Mouse (Mus musculus) induced T-regulatory cell, adult 2 months (primary cell): ENCODE results near the gene Usp32.

Experiments used
- DNase-seq: peaks from one replicate; pipeline ENCODE4 v3.0.0-alpha.2; 2012; ENCODE audit warnings: low read depth

Gene Usp32

DNA sequence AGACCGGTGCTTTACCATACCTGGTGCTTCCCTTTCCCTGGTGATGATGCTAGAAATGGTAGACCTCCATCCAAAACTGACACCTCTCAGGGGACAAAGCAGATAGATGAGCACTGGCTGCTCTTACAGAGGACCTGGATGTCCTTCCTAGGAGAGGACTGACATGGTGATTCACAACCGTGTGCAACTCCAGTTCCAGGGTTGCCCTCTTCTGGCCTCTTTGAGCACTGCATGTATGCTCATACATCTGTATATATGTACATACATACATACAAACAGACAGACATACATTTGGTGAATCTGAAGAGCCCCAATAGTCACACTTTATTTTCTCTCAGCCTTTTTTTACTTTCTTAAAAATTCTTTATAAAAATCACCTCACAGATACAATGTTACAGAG lies 161.8 kb downstream of the Usp32 start:
- DNase-seq, result peak; percentile 35

DNA sequence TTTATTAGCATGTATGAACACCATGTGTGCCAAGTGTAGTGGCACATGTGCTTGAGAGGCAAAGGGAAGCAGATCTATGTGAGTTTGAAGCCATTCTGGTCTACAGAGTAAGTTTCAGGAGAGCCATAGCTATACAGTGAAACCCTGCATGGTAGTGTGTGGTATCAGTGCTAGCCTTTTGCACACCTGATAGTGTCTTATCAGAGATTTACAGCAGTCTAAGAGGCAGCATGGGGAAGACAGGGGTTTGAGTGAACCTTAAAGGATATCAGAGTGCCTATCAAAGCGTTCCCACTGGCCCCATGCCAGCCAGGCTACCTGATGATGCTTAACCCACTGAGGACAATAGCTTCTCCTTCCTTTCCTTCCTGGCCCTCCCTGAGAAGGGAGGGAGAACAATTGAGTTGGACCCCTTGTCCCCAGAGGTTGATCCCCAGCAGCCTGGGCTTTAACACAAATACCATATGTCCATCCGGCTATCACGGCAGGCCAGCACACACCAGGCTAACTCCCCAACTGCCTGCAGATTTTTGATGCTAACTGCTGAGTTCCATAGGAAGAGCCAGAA lies 162.5 kb downstream of the Usp32 start:
- DNase-seq, result no peak

DNA sequence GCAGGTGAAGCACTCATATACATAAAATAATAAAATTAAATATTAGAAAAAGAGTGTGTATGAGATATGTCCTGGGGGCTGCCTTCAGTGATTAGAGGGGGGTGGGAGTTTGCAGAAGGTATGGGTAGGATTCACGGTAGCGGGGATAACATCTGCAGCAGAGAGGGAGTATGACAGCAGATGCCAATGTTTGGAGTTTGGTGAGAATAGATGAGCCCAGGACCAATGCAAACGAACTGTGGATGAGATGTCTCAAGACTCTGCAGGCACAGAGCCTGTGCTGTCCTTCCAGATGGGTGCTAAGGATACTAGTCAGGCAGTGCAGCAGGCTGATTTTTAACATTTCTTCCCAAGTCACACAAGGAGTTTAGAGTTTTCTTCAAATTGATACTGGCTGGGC lies 163.3 kb downstream of the Usp32 start:
- DNase-seq, result no peak

DNA sequence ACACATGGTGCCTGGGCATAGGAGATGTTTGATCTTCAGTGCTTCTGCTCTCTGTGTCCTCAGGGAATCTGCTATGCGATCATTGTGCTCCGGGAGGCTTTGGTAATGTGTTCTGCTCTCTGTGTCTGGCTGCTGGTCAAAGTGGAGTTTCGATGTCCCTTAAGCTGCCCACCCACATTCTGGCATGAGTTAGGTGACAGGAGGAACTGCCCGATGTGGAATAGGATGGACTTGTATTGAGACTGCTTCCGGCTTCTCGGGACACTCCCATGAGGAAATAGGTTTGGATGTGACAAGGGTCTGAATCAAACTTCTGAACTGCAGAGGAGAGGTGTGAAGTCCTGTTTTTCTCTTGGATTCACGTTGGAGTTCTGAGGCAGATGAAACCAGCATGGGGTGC lies 165.4 kb downstream of the Usp32 start:
- DNase-seq, result no peak

DNA sequence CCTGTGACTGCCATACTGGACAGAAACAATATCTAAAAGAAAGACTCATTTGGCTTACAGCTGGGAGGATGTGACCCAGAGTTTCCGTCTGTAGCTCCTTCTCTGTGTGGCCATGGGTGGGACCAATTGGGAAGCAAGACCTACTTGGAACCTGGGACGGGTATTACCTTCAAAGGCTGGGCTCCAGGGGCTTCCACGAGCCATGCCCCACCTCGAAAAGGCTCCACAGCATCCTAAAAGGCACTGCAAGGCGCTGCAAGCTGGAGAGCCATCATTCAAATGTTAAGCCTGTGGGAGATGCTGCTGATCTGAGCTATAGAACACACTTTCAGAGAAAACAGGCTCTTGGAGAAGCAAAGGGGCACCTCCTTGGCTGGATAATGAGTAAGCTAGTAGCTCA lies 166.3 kb downstream of the Usp32 start:
- DNase-seq, result no peak

DNA sequence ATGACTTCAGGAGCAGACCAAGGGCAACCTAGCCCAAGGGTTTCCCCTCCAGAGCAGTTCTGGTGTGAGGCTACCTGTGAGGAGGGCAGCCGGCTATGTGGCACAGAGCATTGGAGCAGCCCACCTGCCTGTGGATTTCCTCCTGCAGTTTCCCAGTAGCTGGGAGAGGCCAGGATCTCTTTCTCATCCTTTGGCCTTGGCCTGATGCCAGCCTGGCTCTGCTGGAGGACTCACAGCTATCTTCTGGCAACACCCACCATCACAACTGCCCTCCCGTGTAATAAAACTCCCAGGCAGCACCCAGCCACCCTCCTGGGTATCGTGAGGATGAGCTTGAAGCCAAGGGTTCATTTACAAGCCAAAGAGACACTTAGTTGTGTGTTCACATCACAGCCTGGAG lies 167.9 kb downstream of the Usp32 start:
- DNase-seq, result no peak

DNA sequence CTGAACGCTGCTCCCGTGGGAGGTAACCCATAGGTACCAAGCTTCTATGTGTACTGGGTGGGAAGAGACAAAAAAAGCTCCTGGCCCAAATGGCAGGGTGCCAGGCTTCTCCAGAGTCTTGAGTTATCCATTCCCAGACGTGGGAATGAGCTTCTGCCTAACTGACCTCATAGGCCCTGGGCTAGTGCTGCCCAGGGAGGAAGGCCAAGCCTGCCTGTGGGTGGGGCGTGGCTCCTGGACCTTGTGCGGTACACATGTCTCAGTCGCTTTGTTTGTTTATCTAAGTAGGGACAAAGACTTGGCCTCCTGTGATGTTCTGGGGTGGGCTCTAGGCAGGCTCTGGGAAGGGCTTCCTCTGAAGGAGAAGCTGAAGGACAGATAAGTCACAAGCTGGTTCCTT lies 171.2 kb downstream of the Usp32 start:
- no peak for DNase-seq

DNA sequence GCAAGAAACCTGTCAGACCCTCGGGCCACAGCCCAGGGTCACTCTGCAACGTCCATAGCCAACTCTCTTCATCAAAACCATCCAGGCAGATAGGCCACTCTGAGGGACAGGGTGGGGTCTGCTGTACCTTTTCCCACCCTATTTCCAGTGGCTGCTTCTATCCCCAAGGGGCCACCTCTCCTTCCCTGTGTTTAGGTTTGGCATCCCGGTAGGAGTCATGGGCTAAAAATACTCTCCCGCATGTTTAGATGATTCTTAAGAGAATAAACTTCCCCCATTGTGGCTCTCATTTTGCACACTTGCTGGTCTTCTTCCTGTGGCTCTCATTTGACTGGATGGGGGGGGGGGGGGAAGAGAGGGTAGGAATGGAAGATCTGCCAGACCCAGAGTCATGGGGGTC lies 171.7 kb downstream of the Usp32 start:
- DNase-seq, result no peak

DNA sequence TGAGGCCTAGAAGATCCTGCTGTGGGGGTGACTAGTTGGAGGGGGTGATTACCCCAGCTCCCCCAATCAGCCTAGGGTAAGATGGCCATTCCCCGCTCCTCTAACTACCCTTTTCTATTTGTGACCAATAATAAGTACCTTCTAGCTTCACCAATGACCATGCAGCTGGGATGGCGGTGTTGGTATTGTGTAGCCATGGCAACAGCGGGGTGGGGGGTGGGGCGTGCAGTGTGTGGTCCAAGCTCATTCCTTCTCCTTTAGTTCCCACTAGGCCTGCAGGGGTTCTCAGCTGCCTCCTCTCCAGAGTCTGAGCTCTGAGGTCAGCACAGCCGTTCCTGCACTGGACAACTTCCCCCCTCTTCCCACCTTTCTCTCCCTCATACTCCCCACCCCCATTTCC lies 172.8 kb downstream of the Usp32 start:
- DNase-seq, result no peak

DNA sequence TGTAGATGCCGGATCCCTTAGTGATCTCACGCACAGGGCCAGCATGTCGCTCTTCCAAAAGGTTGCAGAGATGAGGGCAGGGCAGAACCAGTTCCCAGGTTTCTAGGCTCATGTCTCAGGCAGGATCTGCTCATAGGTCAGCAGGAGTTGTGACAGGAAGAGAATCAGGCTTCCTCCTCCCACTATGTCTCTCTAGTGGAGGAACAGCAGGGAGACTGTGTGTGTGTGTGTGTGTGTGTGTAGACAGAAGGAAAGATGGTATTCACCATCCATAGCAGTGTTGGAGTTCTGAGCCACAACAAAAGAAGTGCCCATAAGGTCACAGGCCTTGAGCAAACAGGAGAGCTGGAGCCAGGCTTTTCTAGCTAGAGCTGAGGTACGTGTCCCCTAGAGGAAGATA lies 173.3 kb downstream of the Usp32 start:
- DNase-seq, result no peak

DNA sequence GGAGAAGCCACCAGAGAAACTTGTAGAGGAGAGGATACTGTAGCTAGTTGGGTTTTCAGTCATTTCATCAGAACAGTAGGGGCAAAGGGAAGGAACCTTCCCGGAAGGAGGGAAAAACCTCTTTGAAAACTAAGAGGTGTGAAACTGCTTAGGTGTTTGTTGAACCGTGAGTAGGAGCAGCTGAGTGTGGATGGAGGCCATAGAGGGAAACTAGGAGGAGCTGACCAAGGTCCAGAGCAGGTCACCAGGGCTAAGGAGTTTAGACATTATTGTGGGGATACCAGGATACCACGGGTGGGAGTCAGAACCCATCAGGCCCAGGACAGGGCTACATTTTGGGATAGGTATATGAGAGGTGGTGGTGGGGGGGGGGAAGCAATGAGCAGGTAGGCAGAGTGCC lies 176.4 kb downstream of the Usp32 start:
- no peak for DNase-seq

DNA sequence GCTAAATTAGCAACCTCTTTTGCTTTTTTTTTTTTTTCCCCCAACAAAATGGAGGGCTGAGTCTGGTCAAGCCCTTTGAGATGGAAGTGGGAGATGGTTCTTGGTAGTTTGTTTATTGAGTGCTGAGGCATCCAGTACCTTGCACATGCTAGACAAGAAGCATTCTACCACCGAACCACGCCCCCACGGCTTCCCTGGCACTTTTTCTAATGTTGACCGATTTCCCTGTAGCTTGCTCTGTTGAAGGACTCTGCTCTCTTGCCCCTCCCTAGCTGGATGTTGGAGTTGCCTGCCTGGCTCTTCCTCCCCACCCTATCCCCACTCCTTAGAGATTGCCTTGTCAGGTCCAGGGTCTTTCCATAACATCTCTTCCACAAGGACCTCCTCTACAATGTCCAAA lies 177.4 kb downstream of the Usp32 start:
- no peak for DNase-seq

DNA sequence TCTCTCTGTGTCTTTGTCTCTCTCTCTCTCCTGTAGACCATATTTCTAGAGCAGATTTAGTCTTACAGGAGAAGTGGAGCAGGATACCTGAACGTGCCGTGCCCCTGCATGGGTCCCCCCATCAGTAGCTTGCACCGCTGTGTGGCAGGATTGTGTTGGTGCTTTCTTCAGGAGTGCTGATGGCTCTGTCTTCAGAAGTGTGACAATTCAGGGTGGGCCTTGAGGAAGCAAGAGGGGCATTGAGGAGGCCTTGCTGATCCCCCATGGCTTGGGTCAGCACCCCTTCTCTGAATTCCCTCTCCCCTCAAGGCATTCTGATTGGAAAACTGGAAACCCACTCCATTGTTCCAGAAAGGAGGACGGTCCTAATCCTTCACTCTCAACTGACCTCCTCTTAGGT lies 178.4 kb downstream of the Usp32 start:
- no peak for DNase-seq

DNA sequence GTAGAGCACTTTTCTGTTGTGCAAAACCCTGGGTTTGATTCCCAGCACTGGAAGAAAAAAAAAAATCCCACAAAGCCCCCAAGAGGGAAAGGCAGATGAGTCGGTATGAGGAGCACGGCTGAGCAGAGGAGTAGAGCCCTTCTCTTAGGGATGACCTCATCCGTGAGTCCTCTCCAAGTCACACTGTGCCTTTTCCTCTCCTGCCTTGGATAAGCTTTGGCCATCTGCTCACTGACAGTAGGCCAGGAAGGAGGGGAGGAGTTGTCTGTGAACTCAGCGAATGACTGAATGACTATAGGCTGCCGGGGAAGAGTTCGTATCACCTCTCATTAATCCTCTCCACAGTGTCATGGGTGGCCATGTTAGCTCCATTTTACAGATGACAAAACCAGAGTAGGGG lies 179.2 kb downstream of the Usp32 start:
- DNase-seq, result no peak

DNA sequence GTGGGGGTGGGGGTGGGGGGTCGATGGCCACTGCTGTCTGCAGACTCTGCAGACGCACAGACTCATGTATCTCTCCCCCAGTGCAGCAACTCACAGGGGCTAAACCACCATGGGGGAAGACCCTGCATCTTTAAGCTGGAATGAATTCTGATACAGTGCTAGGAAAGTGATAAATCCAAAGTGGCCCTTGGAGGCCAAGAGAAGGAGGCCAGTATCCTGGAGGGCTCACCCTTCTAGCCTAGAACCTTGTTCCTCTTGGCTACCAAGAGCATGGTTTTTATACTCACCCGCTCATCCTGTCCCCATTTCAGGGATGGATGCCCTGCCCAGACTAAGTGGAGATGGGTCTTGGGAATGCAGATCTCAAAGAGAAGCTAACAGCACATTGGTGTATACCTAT lies 179.7 kb downstream of the Usp32 start:
- no peak for DNase-seq

DNA sequence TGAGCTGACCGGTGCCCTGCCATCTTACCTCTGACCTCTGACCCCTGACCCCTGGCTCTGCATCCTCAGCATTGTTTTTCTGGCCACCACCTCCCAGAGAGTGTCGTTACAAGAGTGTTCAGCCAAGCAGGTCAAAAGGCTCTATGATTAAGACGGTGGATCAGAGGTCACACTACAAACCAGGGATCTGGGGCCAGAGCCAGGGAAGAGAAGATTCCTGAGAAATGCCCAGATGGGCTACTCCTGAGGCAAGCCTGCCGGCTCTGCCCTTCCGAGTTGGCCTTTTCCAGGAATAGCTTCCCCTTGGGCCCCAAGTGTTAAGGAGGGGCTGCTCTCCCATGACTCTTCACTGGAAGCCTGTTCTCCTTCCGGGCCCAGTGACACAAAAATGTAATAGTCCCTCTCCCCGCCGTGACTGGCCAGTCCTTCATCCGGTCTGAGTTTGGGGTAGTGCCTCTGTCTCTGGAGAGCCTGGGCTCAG lies 180.2 kb downstream of the Usp32 start:
- no peak for DNase-seq

DNA sequence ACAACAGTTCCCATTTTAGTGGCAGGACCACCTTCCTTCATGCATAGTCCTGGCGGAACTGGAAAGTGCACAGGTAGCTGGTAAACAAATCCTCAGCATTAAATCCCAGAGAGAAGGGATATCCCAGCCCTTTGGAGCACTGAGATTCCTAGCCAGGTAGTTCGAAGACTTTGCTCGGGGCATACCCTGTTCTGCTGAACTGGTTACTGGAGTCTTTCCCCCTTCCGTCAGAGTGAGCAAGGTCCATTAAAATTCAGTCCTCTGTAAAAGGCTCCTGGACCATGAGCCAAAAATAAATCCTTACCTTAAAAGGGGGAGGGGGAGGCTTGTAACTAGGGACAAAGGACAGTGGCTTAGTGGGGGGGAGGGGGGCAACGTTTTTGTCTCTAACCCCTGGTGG lies 180.8 kb downstream of the Usp32 start:
- no peak for DNase-seq

DNA sequence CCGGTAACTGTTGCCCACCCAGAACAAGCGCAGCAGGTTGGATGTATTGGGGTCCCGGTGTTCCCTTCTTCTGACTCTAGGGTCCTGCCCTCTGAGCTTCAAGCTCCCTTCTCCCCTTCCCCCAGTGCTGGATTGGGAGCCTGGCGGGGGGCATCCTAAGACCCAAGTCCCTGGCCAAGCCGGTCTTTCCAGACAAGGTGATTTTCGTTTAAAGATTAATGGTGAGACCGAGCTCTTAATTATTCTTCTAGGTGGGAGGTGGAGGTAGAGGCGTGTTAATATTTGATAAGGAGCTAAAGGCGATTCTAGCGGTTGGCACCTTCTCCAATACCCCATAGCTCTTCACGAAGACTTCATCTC lies 181.7 kb downstream of the Usp32 start:
- no peak for DNase-seq

DNA sequence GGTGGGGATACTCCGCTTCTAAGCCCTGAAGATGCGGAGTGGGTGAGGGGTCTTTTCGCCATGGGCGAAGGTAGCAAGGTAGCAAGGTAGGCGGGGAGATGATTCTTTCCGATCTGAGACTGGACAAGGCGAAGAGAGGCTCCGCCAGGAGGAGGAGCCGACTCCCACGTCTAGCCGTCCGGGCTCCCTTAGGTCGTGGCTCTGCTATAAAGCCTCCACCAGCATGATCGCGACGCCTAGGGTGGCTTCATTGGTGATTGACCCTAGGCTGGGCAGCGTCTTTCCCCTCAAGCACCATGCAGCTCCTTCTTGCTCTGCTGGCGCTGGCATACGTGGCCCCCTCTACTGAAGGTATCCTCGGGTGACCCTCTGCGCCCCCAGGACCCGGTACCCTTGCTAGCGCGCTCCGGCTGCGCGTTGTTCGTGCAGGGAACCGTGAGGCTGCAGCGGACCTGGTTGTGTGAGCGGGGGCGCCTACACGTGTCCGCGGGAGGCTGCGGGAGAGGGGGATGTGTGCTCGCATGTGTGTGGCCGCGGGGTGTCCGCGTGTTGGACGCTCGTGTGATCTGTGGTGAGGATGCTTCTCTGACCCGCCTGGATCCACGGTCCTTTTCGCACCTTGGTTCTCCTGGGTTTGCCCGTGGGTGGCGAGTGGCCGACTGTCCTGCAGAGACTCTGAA lies 182.2 kb downstream of the Usp32 start, which contains the start of gene Car4:
Gene Car4 (plus strand): TSS at position 196 of the 680 bp plus-strand sequence.
- DNase-seq, result no peak

DNA sequence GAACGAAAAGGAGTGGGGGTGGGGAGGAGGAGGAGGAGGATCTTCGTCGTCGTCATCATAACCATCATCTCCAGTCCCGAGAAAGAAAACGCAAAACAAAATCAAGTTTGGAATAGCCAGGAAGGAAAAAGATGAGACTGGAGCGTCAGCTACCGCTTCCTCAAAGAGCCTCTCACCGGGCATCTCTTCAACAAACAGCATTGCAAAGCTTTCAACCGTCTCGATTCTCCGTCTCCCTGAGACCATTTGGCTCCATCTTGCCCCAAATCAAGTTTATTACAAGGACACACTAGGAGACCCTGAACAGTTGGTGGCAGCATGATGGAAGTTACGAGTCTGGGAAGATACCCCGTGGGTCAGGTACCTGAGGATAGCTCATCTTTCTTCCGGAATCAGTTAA lies 182.8 kb downstream of the Usp32 start:
- DNase-seq, result no peak

DNA sequence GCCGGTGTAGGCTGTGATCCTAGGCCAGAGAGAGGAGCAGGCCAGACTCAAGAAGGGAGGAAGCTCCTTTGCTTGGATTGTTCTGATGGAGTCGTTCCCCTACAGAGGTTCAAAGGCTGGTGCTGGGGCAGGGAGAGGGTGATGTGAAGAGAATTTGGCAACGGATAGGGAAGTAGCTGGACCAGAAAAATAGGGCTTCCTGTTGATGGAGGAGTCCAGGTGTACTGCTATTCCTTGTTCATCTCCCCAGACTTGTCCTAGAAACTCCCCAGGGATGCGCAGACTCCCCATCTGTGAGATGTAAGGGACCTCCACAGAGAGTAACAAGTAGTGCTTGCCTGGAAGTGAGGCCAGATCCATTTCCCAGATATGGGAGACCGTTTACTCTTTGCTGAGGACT lies 183.6 kb downstream of the Usp32 start:
- no peak for DNase-seq

DNA sequence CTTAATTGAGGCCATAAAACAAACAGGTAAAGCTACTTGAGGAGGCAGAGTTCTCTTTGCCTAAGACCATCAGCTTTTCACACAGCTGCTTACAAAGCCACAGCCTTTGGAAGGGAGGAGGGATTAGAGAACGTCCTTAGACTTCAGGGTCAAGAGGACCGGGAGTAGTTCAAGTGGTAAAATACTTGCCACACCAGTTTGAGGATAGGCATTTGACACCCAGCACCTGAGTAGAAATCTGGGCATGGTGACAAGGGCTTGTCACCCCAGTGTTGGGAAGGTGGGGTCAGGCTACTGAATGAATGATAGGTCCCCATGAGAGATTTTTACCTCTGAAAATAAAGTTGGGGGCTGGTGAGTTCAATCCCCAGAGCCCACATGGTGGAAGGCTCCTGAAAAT lies 187.3 kb downstream of the Usp32 start:
- DNase-seq, result no peak

DNA sequence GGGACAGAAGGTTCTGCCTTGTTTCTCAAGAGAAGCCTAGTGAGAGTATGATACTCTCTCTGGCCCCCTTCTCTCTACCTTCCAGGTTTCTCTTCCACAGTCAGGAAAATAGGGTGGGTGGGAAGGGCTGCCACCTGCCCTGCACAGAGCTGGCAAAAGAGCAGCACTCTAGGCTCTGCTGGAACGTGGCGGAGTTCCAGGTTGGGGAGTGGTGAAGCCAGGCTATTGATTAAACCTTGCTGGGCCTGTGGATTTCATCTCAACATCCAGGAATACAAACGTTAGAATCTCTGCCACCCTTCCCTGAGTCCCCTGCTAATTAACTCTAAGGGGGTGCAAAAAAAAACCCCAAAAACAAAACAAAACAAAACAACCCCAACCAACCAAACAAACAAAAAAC lies 191.4 kb downstream of the Usp32 start:
- no peak for DNase-seq

DNA sequence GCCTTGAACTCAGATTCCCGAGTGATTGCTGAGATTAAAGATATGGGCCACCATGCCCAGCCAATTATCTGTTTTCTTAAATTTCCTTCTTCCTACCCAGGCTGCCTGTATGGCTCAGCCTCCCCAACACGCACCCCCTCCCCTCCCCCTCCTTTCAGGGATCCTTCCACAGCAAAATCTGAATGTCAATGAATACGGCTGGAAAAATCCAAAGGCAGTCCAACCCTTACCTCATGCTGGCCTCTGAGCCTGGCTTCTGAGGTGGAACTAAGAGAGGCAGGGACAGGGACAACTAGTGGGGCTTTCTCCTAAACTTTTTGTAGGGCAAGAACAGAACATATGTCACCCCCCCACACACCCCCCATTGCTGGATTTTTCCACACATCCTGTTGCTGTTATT lies 191.8 kb downstream of the Usp32 start:
- no peak for DNase-seq
